In the genomic region with DNA sequence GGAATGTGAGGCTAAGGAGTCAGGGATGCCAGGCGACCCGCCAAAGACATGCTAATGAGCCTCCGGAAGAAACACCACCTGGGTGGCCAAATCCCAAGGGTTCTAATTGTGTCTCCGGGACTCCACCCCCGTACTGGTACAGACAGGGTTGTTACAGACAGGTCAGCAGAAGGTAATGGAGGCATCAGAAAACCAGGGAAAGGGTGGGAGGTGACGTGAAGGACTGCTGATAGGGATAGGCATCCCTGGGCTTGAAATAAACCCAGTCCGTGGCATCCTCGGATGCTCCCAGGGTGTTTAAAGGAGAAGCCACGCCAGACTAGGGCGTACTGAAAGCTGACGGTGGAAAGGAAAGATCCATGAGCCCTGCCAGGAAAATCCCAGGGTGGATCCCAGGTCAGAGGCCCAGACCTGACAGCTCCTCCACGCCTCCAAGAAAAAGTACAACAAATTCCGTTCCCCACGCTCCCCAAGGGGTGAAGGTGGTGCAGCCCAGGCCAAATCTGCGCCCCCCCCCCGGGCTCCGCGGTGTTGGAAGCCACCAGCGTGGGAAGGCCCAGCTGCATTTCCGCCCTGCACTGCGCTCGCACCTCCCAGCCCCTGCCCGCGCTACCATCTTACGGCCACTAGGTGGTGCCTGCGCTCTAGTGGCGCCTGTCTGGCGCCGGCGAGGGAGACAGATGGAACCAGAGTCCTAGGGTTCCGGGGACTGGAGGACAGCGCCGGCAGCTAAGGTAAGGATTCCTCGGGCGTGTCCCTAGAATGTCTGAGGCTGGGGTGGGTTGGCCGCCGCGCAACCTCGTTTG, we compare ENCODE assay signal across 8 mouse cellular contexts. TPM values are rescaled to one million over a fixed set of nuclear protein-coding genes. Genes with fewer than 3 reads are reported as not detected.
DNase-seq lines count a peak whose midpoint lies in the region; ATAC-seq and TF ChIP-seq lines count a peak whose summit lies in the region.

A gene (plus strand): TSS at position 172 of the 806 bp plus-strand sequence.

- peak; percentile 99 for TF ChIP-seq CTCF in C2C12 (IDR thresholded peaks at IDR 0.05; ENCODE audit: control insufficient read depth, insufficient read depth, insufficient read length)
- TF ChIP-seq CTCF in brain, embryonic 14.5 days (IDR thresholded peaks at IDR 0.05; ENCODE audit: borderline replicate concordance, extremely low read depth, insufficient read depth, insufficient read length): peak; percentile 97
- TF ChIP-seq CTCF in kidney, postnatal 0 days (IDR thresholded peaks at IDR 0.05; ENCODE audit: low read depth): peak; percentile 99

- peak within 1 kb of the TSS; percentile 34 for H3K4me3 ChIP-seq in C2C12 (ENCODE audit: insufficient read depth, poor library complexity, severe bottlenecking)
- peak within 1 kb of the TSS; percentile 66 for H3K4me3 ChIP-seq in erythroblast, embryonic 14.5 days (replicated peaks)
- peak within 1 kb of the TSS; percentile 62 for H3K4me3 ChIP-seq in heart, embryonic 12.5 days
- H3K4me3 ChIP-seq in kidney, postnatal 0 days (replicated peaks; ENCODE audit: low read depth, low read length): peak within 1 kb of the TSS; percentile 39
- H3K4me3 ChIP-seq in liver, embryonic 11.5 days (ENCODE audit: low read depth, low read length): peak within 1 kb of the TSS; percentile 60
- peak within 1 kb of the TSS; percentile 53 for H3K4me3 ChIP-seq in stomach, embryonic 14.5 days (ENCODE audit: low read depth, low read length)

- no peak within 1 kb of the TSS for H3K27ac ChIP-seq in heart, embryonic 12.5 days (ENCODE audit: poor library complexity, severe bottlenecking)
- peak within 1 kb of the TSS; percentile 72 for H3K27ac ChIP-seq in kidney, postnatal 0 days
- H3K27ac ChIP-seq in liver, embryonic 11.5 days (ENCODE audit: low read depth, low read length): no peak within 1 kb of the TSS; the same call in 1 of the 2 replicates
- peak within 1 kb of the TSS; percentile 23; the same call in 1 of the 2 replicates for H3K27ac ChIP-seq in stomach, embryonic 14.5 days (ENCODE audit: low read length)

- peak; percentile 94 for DNase-seq in brain, embryonic 14.5 days (ENCODE audit: low read depth)
- peak; percentile 96 for DNase-seq in kidney, postnatal 0 days (ENCODE audit: low spot score)
- peak; percentile 91 for DNase-seq in liver, embryonic 11.5 days (ENCODE audit: low spot score)
- DNase-seq in naive thymus-derived CD4-positive, alpha-beta T cell, adult 2 months (ENCODE audit: low read depth): peak; percentile 96

- no peaks in the 10 kb centered on the region for H3K36me3 ChIP-seq in C2C12 (ENCODE audit: control insufficient read depth, insufficient read depth)
- no peaks in the 10 kb centered on the region for H3K36me3 ChIP-seq in erythroblast, embryonic 14.5 days (ENCODE audit: control insufficient read depth)
- no peaks in the 10 kb centered on the region for H3K36me3 ChIP-seq in heart, embryonic 12.5 days
- no peaks in the 10 kb centered on the region for H3K36me3 ChIP-seq in kidney, postnatal 0 days (ENCODE audit: insufficient read depth, low read length)
- H3K36me3 ChIP-seq in liver, embryonic 11.5 days (ENCODE audit: control insufficient read depth, insufficient read depth, low read length): no peaks in the 10 kb centered on the region
- no peaks in the 10 kb centered on the region for H3K36me3 ChIP-seq in stomach, embryonic 14.5 days (ENCODE audit: control insufficient read depth, insufficient read depth, low read length)

- peak; percentile 87 for ATAC-seq in heart, embryonic 12.5 days (ENCODE audit: insufficient number of reproducible peaks, low FRiP score)
- peak; percentile 91 for ATAC-seq in kidney, postnatal 0 days (replicated peaks; ENCODE audit: low FRiP score, low read depth)
- ATAC-seq in liver, embryonic 11.5 days (replicated peaks; ENCODE audit: low FRiP score): peak; percentile 93
- peak; percentile 91 for ATAC-seq in stomach, embryonic 14.5 days (ENCODE audit: insufficient number of reproducible peaks, insufficient read depth, low FRiP score, low read depth)

- no peaks in the 10 kb centered on the region for H3K27me3 ChIP-seq in C2C12 (ENCODE audit: control insufficient read depth, insufficient read depth, insufficient read length)
- no peaks in the 10 kb centered on the region for H3K27me3 ChIP-seq in erythroblast, embryonic 14.5 days (ENCODE audit: control insufficient read depth)
- no peaks in the 10 kb centered on the region for H3K27me3 ChIP-seq in heart, embryonic 12.5 days (replicated peaks)
- no peaks in the 10 kb centered on the region for H3K27me3 ChIP-seq in kidney, postnatal 0 days (ENCODE audit: insufficient read depth, low read length)
- no peaks in the 10 kb centered on the region for H3K27me3 ChIP-seq in liver, embryonic 11.5 days (replicated peaks; ENCODE audit: control insufficient read depth, insufficient read depth, low read length)
- H3K27me3 ChIP-seq in stomach, embryonic 14.5 days (ENCODE audit: control insufficient read depth, insufficient read depth, low read length): no peaks in the 10 kb centered on the region

- no peaks in the 10 kb centered on the region for H3K79me2 ChIP-seq in C2C12 (ENCODE audit: control insufficient read depth, insufficient read depth)

- H3K9me3 ChIP-seq in erythroblast, embryonic 14.5 days (ENCODE audit: control insufficient read depth, low read length): no peaks in the 10 kb centered on the region
- no peaks in the 10 kb centered on the region for H3K9me3 ChIP-seq in heart, embryonic 12.5 days (replicated peaks)
- H3K9me3 ChIP-seq in kidney, postnatal 0 days (replicated peaks; ENCODE audit: low read length): no peaks in the 10 kb centered on the region
- H3K9me3 ChIP-seq in liver, embryonic 11.5 days (ENCODE audit: control insufficient read depth, low read length): no peaks in the 10 kb centered on the region
- H3K9me3 ChIP-seq in stomach, embryonic 14.5 days (ENCODE audit: control insufficient read depth, low read depth, low read length): no peaks in the 10 kb centered on the region

- peak within 1 kb of the TSS; percentile 67 for H3K9ac ChIP-seq in heart, embryonic 12.5 days
- peak within 1 kb of the TSS; percentile 63 for H3K9ac ChIP-seq in kidney, postnatal 0 days (ENCODE audit: low read depth, low read length)
- peak within 1 kb of the TSS; percentile 67 for H3K9ac ChIP-seq in liver, embryonic 11.5 days (ENCODE audit: low read depth, low read length)
- H3K9ac ChIP-seq in stomach, embryonic 14.5 days (replicated peaks; ENCODE audit: low read depth, low read length): peak within 1 kb of the TSS; percentile 43

- WGBS in heart, embryonic 12.5 days: 2% methylated on average over 39 of the region's 39 CpGs
- WGBS in kidney, postnatal 0 days: 2% methylated on average over 37 of the region's 39 CpGs
- WGBS in liver, embryonic 11.5 days: 5% methylated on average over 39 of the region's 39 CpGs
- 2% methylated on average over 39 of the region's 39 CpGs for WGBS in stomach, embryonic 14.5 days

- H3K4me2 ChIP-seq in heart, embryonic 12.5 days: peak within 1 kb of the TSS; percentile 81
- H3K4me2 ChIP-seq in kidney, postnatal 0 days (ENCODE audit: low read length): peak within 1 kb of the TSS; percentile 84
- H3K4me2 ChIP-seq in liver, embryonic 11.5 days: peak within 1 kb of the TSS; percentile 89
- H3K4me2 ChIP-seq in stomach, embryonic 14.5 days (replicated peaks; ENCODE audit: low read depth, low read length): peak within 1 kb of the TSS; percentile 71

- peak within 1 kb of the TSS; percentile 53 for H3ac ChIP-seq in C2C12 (ENCODE audit: control insufficient read depth, insufficient read length, low read depth)

- no peaks in the 10 kb centered on the region for H3K79me3 ChIP-seq in C2C12 (ENCODE audit: low read depth)

- no peak for TF ChIP-seq POLR2A in brain, embryonic 14.5 days (IDR thresholded peaks at IDR 0.05; ENCODE audit: borderline replicate concordance, extremely low read depth, insufficient read depth, insufficient read length, poor library complexity, severe bottlenecking)

- peaks cover 25% of the 10 kb centered on the region for H3K4me1 ChIP-seq in erythroblast, embryonic 14.5 days (ENCODE audit: control insufficient read depth)
- peaks cover 11% of the 10 kb centered on the region; the same call in 1 of the 2 replicates for H3K4me1 ChIP-seq in heart, embryonic 12.5 days (replicated peaks)
- H3K4me1 ChIP-seq in kidney, postnatal 0 days (replicated peaks; ENCODE audit: insufficient read depth, low read length): no peaks in the 10 kb centered on the region
- H3K4me1 ChIP-seq in liver, embryonic 11.5 days (replicated peaks; ENCODE audit: control insufficient read depth, insufficient read depth, low read length): peaks cover 20% of the 10 kb centered on the region
- H3K4me1 ChIP-seq in stomach, embryonic 14.5 days (ENCODE audit: control insufficient read depth, insufficient read depth, low read length): peaks cover 8% of the 10 kb centered on the region

TF ChIP-seq in C2C12, 6 proteins besides CTCF, POLR2A, EP300 and RAD21:
- TF ChIP-seq USF1 (IDR thresholded peaks at IDR 0.05; ENCODE audit: low read depth) (no peak), MYOG (IDR thresholded peaks at IDR 0.05; ENCODE audit: control insufficient read depth, extremely low read depth, insufficient read length) (no peak), MYOD1 (IDR thresholded peaks at IDR 0.05; ENCODE audit: control insufficient read depth, insufficient read length, low read depth) (no peak), CEBPB (IDR thresholded peaks at IDR 0.05; ENCODE audit: low read depth) (no peak), MAX (IDR thresholded peaks at IDR 0.05) (no peak)

RNA-seq across cellular contexts. Expression of the gene that starts here (rescaled TPM):
- 18.4 TPM for polyA plus RNA-seq in C2C12 (2012; fragmentation: generic; extraction: Trizol)
- 74.7 and 79.5 TPM in 2 replicates for polyA plus RNA-seq in brain, embryonic 14.5 days (2012; rRNA removed)
- 0.03 and 0.08 TPM in 2 replicates for polyA plus RNA-seq in erythroblast, embryonic 14.5 days (2012)
- 53.5 and 56.3 TPM in 2 replicates for polyA plus RNA-seq in heart, embryonic 12.5 days (2016; fragmentation: Nextera tagmentation; extraction: Ambion mirVana)
- polyA plus RNA-seq in kidney, postnatal 0 days (2015; fragmentation: Nextera tagmentation; extraction: Ambion mirVana): 116 and 117 TPM in 2 replicates
- 22.0 and 25.3 TPM in 2 replicates for polyA plus RNA-seq in liver, embryonic 11.5 days (2014; fragmentation: Nextera tagmentation; extraction: Ambion mirVana)
- 112 and 116 TPM in 2 replicates for polyA plus RNA-seq in stomach, embryonic 14.5 days (2014; fragmentation: Nextera tagmentation; extraction: Ambion mirVana)

Comparison
In these comparisons a context has a peak if more than half of its experiments do, and no peak if none do; other contexts are left out.
1. RNA of the gene that starts here (polyA plus RNA-seq): 116 to 117 TPM in kidney, postnatal 0 days, 112 to 116 TPM in stomach, embryonic 14.5 days, 74.7 to 79.5 TPM in brain, embryonic 14.5 days, 53.5 to 56.3 TPM in heart, embryonic 12.5 days, 22.0 to 25.3 TPM in liver, embryonic 11.5 days and 18.4 TPM in C2C12 (single experiment); 0.03 to 0.08 TPM in erythroblast, embryonic 14.5 days; every median in the first group is over 10 times any median in the second.
2. H3K27ac ChIP-seq: peak in kidney, postnatal 0 days (single experiment) and stomach, embryonic 14.5 days (single experiment); none in heart, embryonic 12.5 days (single experiment) and liver, embryonic 11.5 days (single experiment).
3. Peak in every context shown above with its lines, with median percentiles within 50 percentile points of each other: H3K4me3 ChIP-seq, CTCF ChIP-seq, DNase-seq, ATAC-seq, H3K4me2 ChIP-seq and H3K9ac ChIP-seq.